Mouse (Mus musculus): ENCODE measurements around the gene Slc34a3.
"Not testable (repeated sequence)": the region's sequence is repeated elsewhere in the genome, so short reads cannot be mapped to it uniquely, and the experiment has no call there.

The Slc34a3 gene

GRCm38 (mm10) chr2:25234050-25234449 is at the start of gene Slc34a3:
Gene Slc34a3, minus strand, starts transcription at chr2:25234364.
- DNase-seq, result no peak

GRCm38 (mm10) chr2:25278928-25279882 is 45.0 kb upstream of the Slc34a3 start:
- DNase-seq, result peak; percentile 93

GRCm38 (mm10) chr2:25273010-25273409 is 38.8 kb upstream of the Slc34a3 start:
- no peak for DNase-seq

- DNase-seq, result no peak
These were observed 38.4 kb upstream of the Slc34a3 start for GRCm38 (mm10) chr2:25272515-25272914.

- DNase-seq, result peak; percentile 97
These were observed 37.8 kb upstream of the Slc34a3 start, which contains the start of the genes Ssna1 and Anapc2 for GRCm38 (mm10) chr2:25271827-25272511. Gene Ssna1, minus strand, starts transcription at chr2:25272438. Gene Anapc2, plus strand, starts transcription at chr2:25272478.

- peak; percentile 68 for DNase-seq
These were observed 33.7 kb upstream of the Slc34a3 start for GRCm38 (mm10) chr2:25267746-25268309.

- peak; percentile 69 for DNase-seq
These were observed 33.1 kb upstream of the Slc34a3 start for GRCm38 (mm10) chr2:25267241-25267640.

- peak; percentile 86 for DNase-seq
These were observed 32.6 kb upstream of the Slc34a3 start for GRCm38 (mm10) chr2:25266720-25267119.

GRCm38 (mm10) chr2:25265897-25266656 is 31.9 kb upstream of the Slc34a3 start:
- DNase-seq, result peak; percentile 99

GRCm38 (mm10) chr2:25264851-25265250 is 30.7 kb upstream of the Slc34a3 start:
- peak; percentile 95 for DNase-seq

GRCm38 (mm10) chr2:25264286-25264660 is 30.1 kb upstream of the Slc34a3 start:
- DNase-seq, result peak; percentile 66

- DNase-seq, result peak; percentile 73
These were observed 29.6 kb upstream of the Slc34a3 start for GRCm38 (mm10) chr2:25263623-25264285.

- peak; percentile 84 for DNase-seq
These were observed 28.8 kb upstream of the Slc34a3 start for GRCm38 (mm10) chr2:25262795-25263622.

- peak; percentile 99 for DNase-seq
These were observed 28.2 kb upstream of the Slc34a3 start, which contains the start of gene Tprn for GRCm38 (mm10) chr2:25262291-25262767. Gene Tprn, plus strand, starts transcription at chr2:25262618.

GRCm38 (mm10) chr2:25261870-25262269 is 27.7 kb upstream of the Slc34a3 start:
- no peak for DNase-seq

- DNase-seq, result no peak
These were observed 24.7 kb upstream of the Slc34a3 start for GRCm38 (mm10) chr2:25258887-25259286.

- not testable (repeated sequence) for DNase-seq
These were observed 23.1 kb upstream of the Slc34a3 start for GRCm38 (mm10) chr2:25257250-25257649.

GRCm38 (mm10) chr2:25256443-25257109 is 22.4 kb upstream of the Slc34a3 start:
- not testable (repeated sequence) for DNase-seq

- peak; percentile 81 for DNase-seq
These were observed 21.2 kb upstream of the Slc34a3 start, which contains the start of gene Tmem203 for GRCm38 (mm10) chr2:25255284-25255779. Gene Tmem203, plus strand, starts transcription at chr2:25255439.

- no peak for DNase-seq
These were observed 18.2 kb upstream of the Slc34a3 start for GRCm38 (mm10) chr2:25252331-25252730.
